Mouse (Mus musculus): ENCODE results near the gene Tbc1d24.

- TF ChIP-seq CTCF (IDR thresholded peaks at IDR 0.05; ENCODE audit: extremely low read depth, insufficient read depth, low read length) (no peak), POLR2A (IDR thresholded peaks at IDR 0.05; ENCODE audit: extremely low read depth, insufficient read depth, low read length) (no peak)
Measured at GRCm38 (mm10) chr17:24213186-24213585, 7.8 kb upstream of the Tbc1d24 start.

All from cortical plate, adult 2 months (tissue).